Mouse (Mus musculus): ENCODE measurements around the gene Bmp6. TPM values are rescaled to one million over a fixed set of nuclear protein-coding genes. Genes with fewer than 3 reads are reported as not detected.

The Bmp6 gene
- polyA plus RNA-seq (2015; fragmentation: Nextera tagmentation; extraction: Ambion mirVana) = 1.3 and 2.4 TPM in 2 replicates

DNA sequence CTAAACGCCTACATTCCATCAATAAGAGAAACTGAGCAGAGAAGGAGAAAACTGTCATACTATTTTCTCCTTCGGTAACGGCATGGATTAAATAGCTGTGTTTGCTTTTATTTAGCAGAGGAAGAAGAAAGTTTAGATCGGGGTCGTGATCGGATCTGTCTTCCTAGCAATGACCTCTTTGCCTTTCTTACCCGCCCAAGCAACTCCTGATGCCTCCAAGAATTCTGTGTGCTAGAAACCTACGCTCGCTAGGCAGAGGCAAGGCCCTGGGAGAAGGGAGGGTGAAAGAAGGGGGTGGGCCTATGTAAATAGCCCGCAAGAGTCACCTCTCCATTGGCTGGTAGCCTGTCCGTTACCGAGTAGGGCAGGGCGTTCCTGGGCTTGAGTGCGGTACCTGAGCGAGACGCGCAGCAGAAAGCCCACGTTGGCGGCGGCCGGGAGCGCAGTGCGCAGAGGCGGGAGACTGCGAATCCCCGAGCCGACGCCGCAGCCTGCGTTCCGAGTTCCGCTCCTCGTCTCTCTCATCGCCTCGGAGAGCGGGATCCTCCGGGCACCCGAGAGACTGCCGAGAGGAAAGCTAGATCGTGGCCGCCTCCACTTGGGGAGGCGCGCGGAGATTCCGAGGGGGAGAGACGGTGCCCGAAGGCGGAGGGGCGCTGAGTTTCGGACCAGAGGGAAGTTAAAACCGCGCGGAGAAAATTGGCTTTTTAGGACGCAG is at the start of gene Bmp6:
TSS of gene Bmp6 (plus strand) at position 395 of the 718 bp plus-strand sequence.
- ATAC-seq = peak; percentile 96
- Histone ChIP-seq H3K27ac (no peak within 1 kb of the TSS), H3K9me3 (no peaks in the 10 kb centered on the region), H3K4me1 (replicated peaks) (peaks cover 30% of the 10 kb centered on the region), H3K27me3 (peaks cover 67% of the 10 kb centered on the region), H3K4me3 (replicated peaks) (peak within 1 kb of the TSS; percentile 47), H3K9ac (replicated peaks) (peak within 1 kb of the TSS; percentile 55), H3K36me3 (no peaks in the 10 kb centered on the region), H3K4me2 (replicated peaks) (peak within 1 kb of the TSS; percentile 79)
- 3% methylated on average over 54 of the region's 54 CpGs for WGBS

DNA sequence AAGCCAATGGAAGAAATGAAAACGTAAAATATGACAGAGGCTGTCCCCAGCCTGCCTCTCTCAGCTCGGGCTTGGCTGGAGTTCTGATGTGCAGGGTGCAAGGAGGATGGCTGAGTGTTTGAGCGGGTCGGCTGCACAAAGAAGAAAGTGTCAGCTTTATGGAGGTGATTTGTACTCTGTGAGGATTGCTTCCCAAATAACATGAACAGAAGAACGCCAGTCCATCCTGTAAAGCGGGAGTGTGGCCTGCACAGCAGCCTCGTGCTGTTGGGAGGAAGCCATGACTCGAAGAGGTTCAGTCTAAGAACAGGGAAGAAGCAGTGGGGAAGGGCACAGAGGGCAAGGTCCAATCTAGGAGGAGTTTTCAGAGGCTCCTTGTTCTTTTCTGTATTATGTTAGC is 48.7 kb upstream of the Bmp6 start:
- 81% methylated on average over 8 of the region's 8 CpGs for WGBS
- no peak overlapping the region for H3K27ac ChIP-seq
- no peak overlapping the region for H3K4me2 ChIP-seq (replicated peaks)

DNA sequence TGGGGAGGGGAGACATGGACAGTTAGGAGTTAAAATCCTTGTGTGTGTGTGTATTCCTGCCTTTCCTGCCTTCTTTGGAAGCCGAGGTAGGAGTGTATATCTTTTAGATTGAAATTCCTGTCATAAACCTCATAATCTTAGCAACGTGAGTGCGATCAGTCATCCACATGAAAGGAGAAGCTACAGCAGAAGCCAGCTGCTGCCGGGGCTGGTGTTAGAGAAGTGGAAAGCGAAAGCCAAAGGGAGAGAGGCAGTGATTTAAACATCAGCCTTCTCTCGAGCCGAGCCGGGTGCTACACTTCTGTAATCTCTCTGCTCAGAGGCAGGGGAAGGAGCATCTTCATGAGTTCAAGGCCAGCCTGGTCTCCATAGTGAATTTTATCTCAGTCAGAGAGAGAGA is 48.3 kb upstream of the Bmp6 start:
- Histone ChIP-seq H3K36me3 (no peaks in the 10 kb centered on the region), H3K9me3 (no peaks in the 10 kb centered on the region), H3K27ac (no peak overlapping the region), H3K9ac (replicated peaks) (no peak overlapping the region), H3K4me2 (replicated peaks) (no peak overlapping the region), H3K4me1 (replicated peaks) (no peaks in the 10 kb centered on the region), H3K27me3 (no peaks in the 10 kb centered on the region), H3K4me3 (replicated peaks) (no peak overlapping the region)
- WGBS = 82% methylated on average over 8 of the region's 8 CpGs
- no peak for ATAC-seq

More for the DNA sequence above, 48.7 kb upstream of the Bmp6 start:
- H3K9me3 ChIP-seq = no peaks in the 10 kb centered on the region
- no peak for ATAC-seq
- H3K36me3 ChIP-seq = no peaks in the 10 kb centered on the region
- no peaks in the 10 kb centered on the region for H3K4me1 ChIP-seq (replicated peaks)
- no peak overlapping the region for H3K4me3 ChIP-seq (replicated peaks)
- H3K9ac ChIP-seq (replicated peaks) = no peak overlapping the region
- H3K27me3 ChIP-seq = no peaks in the 10 kb centered on the region

DNA sequence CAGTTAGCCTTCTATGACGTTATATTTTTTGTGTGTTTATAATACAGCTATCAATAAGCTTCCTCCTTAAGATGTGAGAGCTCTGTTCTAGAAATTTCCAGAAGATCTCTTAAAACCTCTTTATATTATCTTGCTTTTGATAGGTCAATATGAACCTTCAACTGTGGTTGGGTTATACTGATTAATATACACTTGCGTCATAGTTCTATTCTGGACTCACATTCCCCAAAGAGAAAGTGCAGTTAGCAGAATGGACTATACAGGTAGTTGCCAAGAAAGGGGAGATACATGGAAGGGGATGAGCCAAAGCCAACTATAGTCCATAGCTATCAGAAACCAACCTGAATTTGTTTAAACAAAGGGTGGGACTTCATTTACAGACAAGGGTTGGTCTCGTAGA is 33.8 kb upstream of the Bmp6 start:
- H3K27ac ChIP-seq = no peak overlapping the region

DNA sequence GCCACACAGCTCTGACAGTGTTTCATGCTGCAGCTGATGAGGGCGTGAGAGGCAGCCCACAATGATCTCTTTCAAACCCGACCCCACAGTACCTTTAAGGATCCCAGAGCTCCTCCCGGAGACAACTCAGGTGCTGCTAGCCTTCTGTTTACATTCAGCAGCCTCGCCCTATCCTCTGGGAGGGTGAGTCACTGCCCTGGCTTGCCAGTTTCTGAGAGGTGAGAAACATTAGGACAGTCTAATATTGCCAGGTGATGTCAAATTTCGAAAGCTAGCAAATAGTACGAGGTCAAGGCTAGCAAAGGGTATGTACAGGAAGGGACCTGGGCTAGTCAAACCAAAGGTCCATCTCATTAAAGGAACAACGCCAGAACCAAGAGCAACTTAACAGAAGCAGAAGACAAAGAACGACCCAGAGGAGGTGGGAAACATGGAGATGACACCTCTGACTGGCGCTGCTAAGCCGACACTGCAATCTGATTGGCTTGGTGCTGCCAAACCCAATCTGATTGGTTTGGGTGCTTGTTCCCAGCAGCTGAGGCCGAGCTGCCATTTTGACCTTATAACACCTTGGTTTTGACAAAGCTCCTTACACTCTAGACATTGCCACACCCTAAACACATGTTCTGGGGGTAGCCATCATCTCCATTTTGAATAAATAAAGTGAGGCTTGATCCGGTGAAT is 32.4 kb upstream of the Bmp6 start:
- no peak overlapping the region for H3K27ac ChIP-seq
- no peaks in the 10 kb centered on the region for H3K4me1 ChIP-seq (replicated peaks)
- WGBS = 85% methylated on average over 12 of the region's 12 CpGs

More for the DNA sequence above, 33.8 kb upstream of the Bmp6 start:
- Histone ChIP-seq H3K9ac (replicated peaks) (no peak overlapping the region), H3K4me1 (replicated peaks) (no peaks in the 10 kb centered on the region), H3K9me3 (no peaks in the 10 kb centered on the region), H3K4me3 (replicated peaks) (no peak overlapping the region), H3K4me2 (replicated peaks) (no peak overlapping the region), H3K27me3 (no peaks in the 10 kb centered on the region), H3K36me3 (no peaks in the 10 kb centered on the region)
- ATAC-seq = no peak
- WGBS = 93% methylated on average over 3 of the region's 3 CpGs

DNA sequence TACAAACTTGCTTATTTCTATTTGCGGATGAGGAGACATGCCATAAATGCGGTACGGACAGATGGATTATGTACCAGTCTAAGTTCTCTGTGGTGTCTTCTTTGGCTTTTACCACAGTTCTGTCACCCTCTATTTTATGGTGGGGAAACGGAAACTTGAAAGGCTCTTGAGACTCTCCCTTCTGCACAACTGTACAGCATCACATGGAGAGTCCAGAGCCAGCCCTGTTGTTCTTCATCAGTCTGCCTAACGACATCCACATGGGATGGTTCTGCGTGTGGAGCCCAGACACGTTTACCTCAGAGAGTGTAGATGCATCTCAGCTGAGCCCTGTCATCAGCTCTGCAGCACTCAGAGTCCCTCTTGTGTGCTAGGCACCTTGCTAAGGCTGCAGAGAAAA is 30.3 kb upstream of the Bmp6 start:
- no peaks in the 10 kb centered on the region for H3K36me3 ChIP-seq
- H3K27me3 ChIP-seq = no peaks in the 10 kb centered on the region
- no peak for ATAC-seq
- no peak overlapping the region for H3K9ac ChIP-seq (replicated peaks)
- H3K4me2 ChIP-seq (replicated peaks) = no peak overlapping the region
- 90% methylated on average over 7 of the region's 7 CpGs for WGBS
- H3K4me1 ChIP-seq (replicated peaks) = no peaks in the 10 kb centered on the region
- no peak overlapping the region for H3K27ac ChIP-seq
- H3K9me3 ChIP-seq = no peaks in the 10 kb centered on the region
- H3K4me3 ChIP-seq (replicated peaks) = no peak overlapping the region

More for the DNA sequence above, 32.4 kb upstream of the Bmp6 start:
- H3K27me3 ChIP-seq = no peaks in the 10 kb centered on the region
- H3K9me3 ChIP-seq = no peaks in the 10 kb centered on the region
- H3K4me3 ChIP-seq (replicated peaks) = no peak overlapping the region
- no peak overlapping the region for H3K9ac ChIP-seq (replicated peaks)
- no peak for ATAC-seq
- H3K36me3 ChIP-seq = no peaks in the 10 kb centered on the region
- H3K4me2 ChIP-seq (replicated peaks) = no peak overlapping the region

DNA sequence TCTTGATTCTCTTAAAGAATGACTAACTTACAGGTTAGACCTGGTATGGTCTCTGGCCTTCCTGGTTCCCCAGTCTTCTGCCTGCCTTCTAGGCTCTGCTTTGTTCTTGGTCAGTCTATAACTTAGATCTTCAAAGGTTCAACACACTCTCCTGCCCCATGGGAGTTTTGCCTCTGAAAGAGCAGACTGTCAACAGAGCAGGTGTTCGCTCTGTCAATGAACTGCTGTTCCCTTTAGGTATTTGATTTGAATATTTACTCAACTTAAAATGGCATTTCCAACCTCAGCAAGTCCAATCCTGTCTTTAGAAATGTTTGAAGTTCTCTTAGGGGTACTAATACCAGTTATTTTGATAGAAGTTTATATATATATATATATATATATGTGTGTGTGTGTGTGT is 26.5 kb upstream of the Bmp6 start:
- no peaks in the 10 kb centered on the region for H3K9me3 ChIP-seq
- no peak overlapping the region for H3K4me2 ChIP-seq (replicated peaks)
- no peak for ATAC-seq
- no peaks in the 10 kb centered on the region for H3K27me3 ChIP-seq
- H3K27ac ChIP-seq = no peak overlapping the region
- H3K36me3 ChIP-seq = no peaks in the 10 kb centered on the region
- WGBS = 93% methylated on average over 1 of the region's 1 CpGs
- H3K4me3 ChIP-seq (replicated peaks) = no peak overlapping the region
- H3K4me1 ChIP-seq (replicated peaks) = no peaks in the 10 kb centered on the region
- H3K9ac ChIP-seq (replicated peaks) = no peak overlapping the region

DNA sequence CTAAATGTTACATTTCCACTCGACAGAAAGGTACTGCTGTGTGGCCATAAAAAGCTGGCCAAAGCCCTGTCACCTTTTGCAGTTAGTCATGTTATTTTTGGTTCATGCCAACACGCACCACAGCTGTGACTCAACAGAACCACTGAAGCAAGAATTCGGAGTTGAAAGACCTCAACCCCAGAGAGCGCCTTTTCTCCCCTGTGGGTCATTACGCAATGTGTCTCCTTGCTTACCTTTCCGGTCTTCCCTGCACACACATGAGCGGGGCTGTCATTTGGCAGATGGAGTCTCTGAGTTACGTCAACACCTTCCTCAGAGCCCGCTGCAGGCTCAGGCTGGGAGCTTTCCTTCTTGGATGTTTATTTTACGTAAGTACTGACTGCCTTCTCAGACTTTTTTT is 24.6 kb upstream of the Bmp6 start:
- ATAC-seq = no peak
- Histone ChIP-seq H3K4me2 (replicated peaks) (no peak overlapping the region), H3K27ac (no peak overlapping the region), H3K9me3 (no peaks in the 10 kb centered on the region), H3K36me3 (no peaks in the 10 kb centered on the region), H3K4me3 (replicated peaks) (no peak overlapping the region), H3K9ac (replicated peaks) (no peak overlapping the region), H3K27me3 (no peaks in the 10 kb centered on the region), H3K4me1 (replicated peaks) (0 out of 2 replicates have a peak, but pooled peaks cover 4% of the 10 kb centered on the region)
- WGBS = 86% methylated on average over 10 of the region's 10 CpGs

DNA sequence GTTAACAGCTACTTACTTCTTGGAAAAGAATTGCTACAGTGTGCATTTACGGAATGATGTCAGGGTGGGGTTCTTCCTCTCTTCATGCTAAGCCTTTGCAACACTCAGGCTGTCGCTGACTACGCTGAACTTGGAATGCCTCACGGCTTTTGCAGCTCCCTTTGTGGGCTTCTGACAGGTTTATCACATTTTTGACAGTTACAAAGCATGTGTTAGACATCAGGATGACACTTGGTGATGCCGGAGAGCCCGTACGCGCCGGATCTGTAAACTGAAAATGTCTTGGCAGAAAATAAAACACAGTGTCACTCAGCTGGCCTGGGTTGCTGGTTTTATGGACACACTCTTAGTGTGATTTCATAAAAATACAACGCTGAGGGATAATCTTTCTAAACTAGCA is 20.5 kb upstream of the Bmp6 start:
- 77% methylated on average over 10 of the region's 10 CpGs for WGBS
- H3K27ac ChIP-seq = no peak overlapping the region
- no peak for ATAC-seq

DNA sequence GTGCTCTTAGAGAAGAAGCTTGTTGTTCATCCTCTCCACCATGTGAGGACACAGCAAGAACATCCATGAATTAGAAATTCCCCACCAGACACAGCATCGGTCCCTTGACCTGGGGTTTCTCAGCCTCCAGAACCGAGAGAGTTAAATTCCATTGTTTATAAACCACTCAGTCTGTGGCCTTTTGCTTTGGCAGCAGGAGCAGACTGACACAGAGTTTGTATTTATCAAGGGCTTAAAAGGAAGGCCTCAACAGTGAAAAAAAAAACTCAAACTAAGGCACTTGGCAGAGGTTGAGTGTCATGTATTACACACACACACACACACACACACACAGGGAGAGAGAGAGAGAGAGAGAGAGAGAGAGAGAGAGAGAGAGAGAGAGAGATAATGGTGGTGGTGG is 17.5 kb upstream of the Bmp6 start:
- 0 out of 2 replicates have a peak, but pooled peaks cover 4% of the 10 kb centered on the region for H3K4me1 ChIP-seq (replicated peaks)
- H3K27ac ChIP-seq = no peak overlapping the region
- 60% methylated on average over 2 of the region's 2 CpGs for WGBS
- H3K36me3 ChIP-seq = no peaks in the 10 kb centered on the region
- H3K27me3 ChIP-seq = no peaks in the 10 kb centered on the region
- H3K9ac ChIP-seq (replicated peaks) = no peak overlapping the region
- ATAC-seq = no peak
- H3K4me2 ChIP-seq (replicated peaks) = no peak overlapping the region
- no peak overlapping the region for H3K4me3 ChIP-seq (replicated peaks)
- no peaks in the 10 kb centered on the region for H3K9me3 ChIP-seq

More for the DNA sequence above, 20.5 kb upstream of the Bmp6 start:
- H3K4me1 ChIP-seq (replicated peaks) = 0 out of 2 replicates have a peak, but pooled peaks cover 4% of the 10 kb centered on the region
- H3K36me3 ChIP-seq = no peaks in the 10 kb centered on the region
- no peak overlapping the region for H3K4me3 ChIP-seq (replicated peaks)
- H3K27me3 ChIP-seq = no peaks in the 10 kb centered on the region
- H3K4me2 ChIP-seq (replicated peaks) = no peak overlapping the region
- H3K9ac ChIP-seq (replicated peaks) = no peak overlapping the region
- no peaks in the 10 kb centered on the region for H3K9me3 ChIP-seq

DNA sequence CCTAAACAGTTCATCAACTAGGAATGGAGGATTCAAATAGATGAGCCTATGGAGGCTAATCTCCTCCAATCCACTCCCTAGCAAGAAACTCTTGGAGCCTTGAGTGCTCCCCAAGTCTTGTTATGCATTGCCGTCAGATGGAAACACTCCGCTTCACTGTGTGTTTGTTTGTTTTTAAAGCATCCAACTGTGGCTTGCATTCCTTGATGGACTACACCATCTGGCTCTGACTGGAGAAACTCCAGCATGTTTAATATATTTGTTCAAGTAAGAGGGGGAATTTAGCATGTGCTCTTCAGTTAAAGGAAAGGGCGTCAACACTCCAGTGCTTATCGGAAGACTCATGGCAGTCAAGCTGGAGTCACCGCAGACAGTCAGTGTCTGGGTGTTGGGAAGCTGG is 11.4 kb upstream of the Bmp6 start:
- H3K4me3 ChIP-seq (replicated peaks) = no peak overlapping the region
- no peak overlapping the region for H3K27ac ChIP-seq
- no peak for ATAC-seq
- no peaks in the 10 kb centered on the region for H3K4me1 ChIP-seq (replicated peaks)
- H3K36me3 ChIP-seq = no peaks in the 10 kb centered on the region
- no peaks in the 10 kb centered on the region for H3K27me3 ChIP-seq
- H3K9ac ChIP-seq (replicated peaks) = no peak overlapping the region
- 91% methylated on average over 5 of the region's 5 CpGs for WGBS
- 0 out of 2 replicates have a peak, but pooled peaks cover 3% of the 10 kb centered on the region for H3K9me3 ChIP-seq
- no peak overlapping the region for H3K4me2 ChIP-seq (replicated peaks)

DNA sequence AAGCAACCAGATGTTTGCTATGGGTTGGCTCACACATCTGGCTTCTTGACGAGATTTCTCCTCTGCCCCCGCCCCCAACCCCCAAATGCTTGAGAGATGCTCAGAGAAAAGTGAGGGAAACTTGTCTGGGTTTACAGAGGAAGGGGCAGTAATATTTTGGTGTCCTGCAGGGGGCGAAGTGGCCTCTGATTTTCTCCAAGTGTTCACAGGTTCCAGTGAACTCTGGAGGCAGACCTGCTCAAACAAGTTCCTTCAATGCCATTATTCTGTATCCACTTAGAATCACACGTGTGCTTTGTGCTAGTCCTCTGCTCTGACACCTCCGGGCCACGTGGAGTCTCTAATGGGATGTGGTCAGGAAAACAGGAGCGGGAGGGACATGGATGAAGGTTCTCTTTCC is 2.3 kb upstream of the Bmp6 start:
- WGBS = 32% methylated on average over 7 of the region's 7 CpGs
- Histone ChIP-seq H3K4me1 (replicated peaks) (peaks cover 30% of the 10 kb centered on the region), H3K9me3 (0 out of 2 replicates have a peak, but pooled peaks cover 3% of the 10 kb centered on the region), H3K4me2 (replicated peaks) (no peak overlapping the region), H3K27ac (no peak overlapping the region), H3K4me3 (replicated peaks) (no peak overlapping the region), H3K36me3 (no peaks in the 10 kb centered on the region), H3K27me3 (peaks cover 47% of the 10 kb centered on the region), H3K9ac (replicated peaks) (no peak overlapping the region)
- ATAC-seq = no peak
